Mouse (Mus musculus): ENCODE data around the gene Urb1.
A peak's percentile ranks its signal among the peaks of the same experiment; 100 is the strongest.

Urb1 gene

GRCm38 (mm10) chr16:90809975-90810715 is at the start of gene Urb1:
Urb1 (minus strand) TSS chr16:90810413.
- peak; percentile 99 to 100 for DNase-seq (ENCODE audit: low spot score in 2 of 2)

GRCm38 (mm10) chr16:90858206-90858605 is 48.0 kb upstream of the Urb1 start:
- no peak for DNase-seq (ENCODE audit: low spot score in 2 of 2)

GRCm38 (mm10) chr16:90856552-90857200 is 46.5 kb upstream of the Urb1 start:
- DNase-seq (ENCODE audit: low spot score in 2 of 2), result no peak

GRCm38 (mm10) chr16:90851621-90852334 is 41.6 kb upstream of the Urb1 start:
- no peak for DNase-seq (ENCODE audit: low spot score in 2 of 2)

GRCm38 (mm10) chr16:90850881-90851280 is 40.7 kb upstream of the Urb1 start:
- DNase-seq (ENCODE audit: low spot score in 2 of 2), result no peak

- DNase-seq (ENCODE audit: low spot score in 2 of 2), result no peak
These were observed 39.0 kb upstream of the Urb1 start for GRCm38 (mm10) chr16:90849262-90849661.

- no peak for DNase-seq (ENCODE audit: low spot score in 2 of 2)
These were observed 38.5 kb upstream of the Urb1 start for GRCm38 (mm10) chr16:90848697-90849096.

- no peak for DNase-seq (ENCODE audit: low spot score in 2 of 2)
These were observed 35.4 kb upstream of the Urb1 start for GRCm38 (mm10) chr16:90845591-90845990.

GRCm38 (mm10) chr16:90845038-90845437 is 34.8 kb upstream of the Urb1 start:
- DNase-seq (ENCODE audit: low spot score in 2 of 2), result no peak

GRCm38 (mm10) chr16:90842164-90842563 is 32.0 kb upstream of the Urb1 start:
- no peak for DNase-seq (ENCODE audit: low spot score in 2 of 2)

GRCm38 (mm10) chr16:90837431-90837830 is 27.2 kb upstream of the Urb1 start:
- DNase-seq (ENCODE audit: low spot score in 2 of 2), result no peak

GRCm38 (mm10) chr16:90833041-90833791 is 23.0 kb upstream of the Urb1 start:
- no peak for DNase-seq (ENCODE audit: low spot score in 2 of 2)

GRCm38 (mm10) chr16:90832495-90832894 is 22.3 kb upstream of the Urb1 start:
- DNase-seq (ENCODE audit: low spot score in 2 of 2), result no peak

GRCm38 (mm10) chr16:90831676-90832075 is 21.5 kb upstream of the Urb1 start:
- DNase-seq (ENCODE audit: low spot score in 2 of 2), result no peak

GRCm38 (mm10) chr16:90830686-90831439 is 20.6 kb upstream of the Urb1 start:
- DNase-seq (ENCODE audit: low spot score in 2 of 2), result peak; percentile 27 to 47

GRCm38 (mm10) chr16:90829894-90830685 is 19.9 kb upstream of the Urb1 start:
- peak; percentile 62 to 65 for DNase-seq (ENCODE audit: low spot score in 2 of 2)

- no peak for DNase-seq (ENCODE audit: low spot score in 2 of 2)
These were observed 18.9 kb upstream of the Urb1 start for GRCm38 (mm10) chr16:90829136-90829535.

GRCm38 (mm10) chr16:90827498-90827897 is 17.3 kb upstream of the Urb1 start:
- no peak for DNase-seq (ENCODE audit: low spot score in 2 of 2)

- DNase-seq (ENCODE audit: low spot score in 2 of 2), result no peak
These were observed 16.2 kb upstream of the Urb1 start, which contains the start of gene Eva1c for GRCm38 (mm10) chr16:90826457-90826856. Eva1c (plus strand) TSS chr16:90826719.

GRCm38 (mm10) chr16:90826041-90826440 is 15.8 kb upstream of the Urb1 start:
- no peak for DNase-seq (ENCODE audit: low spot score in 2 of 2)
